Mouse (Mus musculus) hindbrain, embryonic 15.5 days (tissue): ENCODE measurements at regions not wholly inside any gene's neighbourhood (a gene's known extent, or its start where the extent isn't known, plus 50 kb on each side); places are given as distances from the start of the nearest gene placed in this dataset.
A peak's percentile ranks its signal among the peaks of the same experiment; 100 is the strongest.
"Not testable (repeated sequence)": the region's sequence is repeated elsewhere in the genome, so short reads cannot be mapped to it uniquely, and the experiment has no call there.

Experiments
- ATAC-seq: fragments of 200-750 bp; cut with Nextera tagmentation; 2 replicates; pipeline ENCODE4 v1.8.0; 2017; ENCODE audit warnings: low read depth, moderate number of reproducible peaks, moderate TSS enrichment; ENCODE audit not compliant: low FRiP score
- H3K27ac ChIP-seq: fragments of 300-500 bp; sonication (generic); replicated peaks from 2 replicates; pipeline ENCODE4 v1.5.1; 2015; ENCODE audit warnings: mild to moderate bottlenecking, inconsistent platforms
- H3K27me3 ChIP-seq: fragments of 300-500 bp; sonication (generic); 2 replicates; pipeline ENCODE4 v1.6.1; 2015; ENCODE audit warnings: control low read depth, inconsistent platforms
- H3K36me3 ChIP-seq: fragments of 300-500 bp; sonication (generic); 2 replicates; pipeline ENCODE4 v1.6.1; 2015; ENCODE audit warnings: control low read depth, inconsistent platforms
- H3K4me1 ChIP-seq: fragments of 300-500 bp; sonication (generic); replicated peaks from 2 replicates; pipeline ENCODE4 v1.6.1; 2015; ENCODE audit warnings: control low read depth, inconsistent platforms
- H3K4me2 ChIP-seq: fragments of 300-500 bp; sonication (generic); 2 replicates; pipeline ENCODE4 v1.6.1; 2015; ENCODE audit warnings: moderate library complexity, mild to moderate bottlenecking, inconsistent platforms
- H3K4me3 ChIP-seq: fragments of 300-500 bp; sonication (generic); 2 replicates; pipeline ENCODE4 v1.5.1; 2015; ENCODE audit warnings: mild to moderate bottlenecking, inconsistent platforms
- H3K9ac ChIP-seq: fragments of 300-500 bp; sonication (generic); 2 replicates; pipeline ENCODE4 v1.6.1; 2015; ENCODE audit warnings: inconsistent platforms
- H3K9me3 ChIP-seq: fragments of 300-500 bp; sonication (generic); 2 replicates; pipeline ENCODE4 v1.6.1; 2016; ENCODE audit warnings: control low read depth, inconsistent platforms
- WGBS: fragments of 180-500 bp; shearing (Covaris S2); methylation state at CpG from one replicate; pipeline ENCODE4 v1.1.7; 2015; 5-methylcytosine and 5-hydroxymethylcytosine counted together

- ATAC-seq = no peak
- Histone ChIP-seq H3K4me3 (no peak overlapping the region), H3K27me3 (no peaks in the 10 kb centered on the region), H3K36me3 (no peaks in the 10 kb centered on the region), H3K9ac (no peak overlapping the region), H3K4me1 (no peaks in the 10 kb centered on the region), H3K27ac (no peak overlapping the region), H3K9me3 (no peaks in the 10 kb centered on the region), H3K4me2 (no peak overlapping the region)
- 70% methylated on average over 6 of the region's 6 CpGs for WGBS
Measured at GRCm38 (mm10) chr13:97358261-97358660, 117.4 kb downstream of the Enc1 start.

GRCm38 (mm10) chr13:97356923-97357807 is 116.3 kb downstream of the Enc1 start:
- no peak overlapping the region for H3K27ac ChIP-seq
- no peak overlapping the region for H3K4me2 ChIP-seq
- no peak overlapping the region for H3K9ac ChIP-seq
- H3K27me3 ChIP-seq = no peaks in the 10 kb centered on the region
- WGBS = 61% methylated on average over 13 of the region's 13 CpGs
- no peak overlapping the region for H3K4me3 ChIP-seq
- no peak for ATAC-seq
- H3K4me1 ChIP-seq = no peaks in the 10 kb centered on the region
- H3K9me3 ChIP-seq = no peaks in the 10 kb centered on the region
- no peaks in the 10 kb centered on the region for H3K36me3 ChIP-seq

GRCm38 (mm10) chr13:97355411-97355810 is 114.5 kb downstream of the Enc1 start:
- H3K4me2 ChIP-seq, H3K4me3 ChIP-seq, H3K9ac ChIP-seq, H3K27me3 ChIP-seq, H3K36me3 ChIP-seq, H3K27ac ChIP-seq, H3K4me1 ChIP-seq, ATAC-seq, H3K9me3 ChIP-seq: not testable (repeated sequence)
- WGBS = 96% methylated on average over 6 of the region's 6 CpGs

- 75% methylated on average over 7 of the region's 7 CpGs for WGBS
- no peak overlapping the region for H3K9ac ChIP-seq
Measured at GRCm38 (mm10) chr13:97347696-97348095, 106.8 kb downstream of the Enc1 start.

GRCm38 (mm10) chr13:97341218-97341889 is 100.4 kb downstream of the Enc1 start:
- H3K9me3 ChIP-seq = no peaks in the 10 kb centered on the region
- H3K4me2 ChIP-seq = no peak overlapping the region
- no peaks in the 10 kb centered on the region for H3K36me3 ChIP-seq
- H3K27ac ChIP-seq = no peak overlapping the region
- H3K9ac ChIP-seq = no peak overlapping the region
- ATAC-seq = no peak
- no peaks in the 10 kb centered on the region for H3K27me3 ChIP-seq
- H3K4me1 ChIP-seq = peaks cover 4% of the 10 kb centered on the region; the same call in 1 of the 2 replicates
- 73% methylated on average over 7 of the region's 7 CpGs for WGBS
- H3K4me3 ChIP-seq = no peak overlapping the region

More at GRCm38 (mm10) chr13:97347696-97348095, 106.8 kb downstream of the Enc1 start:
- H3K4me2 ChIP-seq = no peak overlapping the region
- no peaks in the 10 kb centered on the region for H3K27me3 ChIP-seq
- no peaks in the 10 kb centered on the region for H3K4me1 ChIP-seq
- H3K9me3 ChIP-seq = no peaks in the 10 kb centered on the region
- no peak overlapping the region for H3K27ac ChIP-seq
- H3K36me3 ChIP-seq = no peaks in the 10 kb centered on the region
- no peak overlapping the region for H3K4me3 ChIP-seq
- no peak for ATAC-seq

GRCm38 (mm10) chr13:97337954-97338353 is 97.0 kb downstream of the Enc1 start:
- WGBS = 10% methylated on average over 3 of the region's 3 CpGs
- no peaks in the 10 kb centered on the region for H3K9me3 ChIP-seq
- H3K4me2 ChIP-seq = no peak overlapping the region
- peaks cover 7% of the 10 kb centered on the region; the same call in 1 of the 2 replicates for H3K4me1 ChIP-seq
- H3K27ac ChIP-seq = no peak overlapping the region
- H3K4me3 ChIP-seq = no peak overlapping the region
- no peaks in the 10 kb centered on the region for H3K27me3 ChIP-seq
- H3K9ac ChIP-seq = no peak overlapping the region
- no peaks in the 10 kb centered on the region for H3K36me3 ChIP-seq
- no peak for ATAC-seq

- Histone ChIP-seq H3K9ac (no peak overlapping the region), H3K27ac (no peak overlapping the region)
- WGBS = 37% methylated on average over 10 of the region's 10 CpGs
Measured at GRCm38 (mm10) chr13:97337296-97337731, 96.4 kb downstream of the Enc1 start.

GRCm38 (mm10) chr13:97333801-97334534 is 93.1 kb downstream of the Enc1 start:
- 23% methylated on average over 10 of the region's 10 CpGs for WGBS
- Histone ChIP-seq H3K9me3 (no peaks in the 10 kb centered on the region), H3K27ac (no peak overlapping the region), H3K9ac (no peak overlapping the region), H3K4me2 (no peak overlapping the region), H3K4me3 (no peak overlapping the region), H3K36me3 (no peaks in the 10 kb centered on the region), H3K27me3 (no peaks in the 10 kb centered on the region), H3K4me1 (peaks cover 7% of the 10 kb centered on the region; the same call in 1 of the 2 replicates)
- ATAC-seq = no peak

More at GRCm38 (mm10) chr13:97337296-97337731, 96.4 kb downstream of the Enc1 start:
- Histone ChIP-seq H3K36me3 (no peaks in the 10 kb centered on the region), H3K4me1 (peaks cover 7% of the 10 kb centered on the region; the same call in 1 of the 2 replicates), H3K9me3 (no peaks in the 10 kb centered on the region), H3K4me3 (no peak overlapping the region), H3K27me3 (no peaks in the 10 kb centered on the region), H3K4me2 (no peak overlapping the region)
- peak; percentile 59; the same call in 1 of the 2 replicates for ATAC-seq

- no peak overlapping the region for H3K4me3 ChIP-seq
- no peak overlapping the region for H3K9ac ChIP-seq
- H3K27ac ChIP-seq = no peak overlapping the region
- 92% methylated on average over 14 of the region's 14 CpGs for WGBS
- H3K4me2 ChIP-seq = no peak overlapping the region
- H3K9me3 ChIP-seq = no peaks in the 10 kb centered on the region
- H3K4me1 ChIP-seq = 0 out of 2 replicates have a peak, but pooled peaks cover 2% of the 10 kb centered on the region
- no peaks in the 10 kb centered on the region for H3K36me3 ChIP-seq
- no peak for ATAC-seq
- H3K27me3 ChIP-seq = no peaks in the 10 kb centered on the region
Measured at GRCm38 (mm10) chr13:97331072-97331471, 90.2 kb downstream of the Enc1 start.

GRCm38 (mm10) chr13:97321307-97321706 is 80.4 kb downstream of the Enc1 start:
- not testable (repeated sequence) for H3K36me3 ChIP-seq, H3K27me3 ChIP-seq, H3K4me2 ChIP-seq, H3K9ac ChIP-seq, H3K4me3 ChIP-seq, ATAC-seq, H3K9me3 ChIP-seq, H3K27ac ChIP-seq
- 76% methylated on average over 4 of the region's 4 CpGs for WGBS
- peaks cover 12% of the 10 kb centered on the region for H3K4me1 ChIP-seq

GRCm38 (mm10) chr13:97320756-97321155 is 79.9 kb downstream of the Enc1 start:
- no peaks in the 10 kb centered on the region for H3K27me3 ChIP-seq
- no peaks in the 10 kb centered on the region for H3K36me3 ChIP-seq
- no peak overlapping the region for H3K4me3 ChIP-seq
- no peaks in the 10 kb centered on the region for H3K9me3 ChIP-seq
- H3K9ac ChIP-seq = no peak overlapping the region
- peaks cover 12% of the 10 kb centered on the region for H3K4me1 ChIP-seq
- no peak overlapping the region for H3K27ac ChIP-seq
- 33% methylated on average over 2 of the region's 4 CpGs for WGBS
- H3K4me2 ChIP-seq = no peak overlapping the region
- no peak for ATAC-seq

GRCm38 (mm10) chr13:97320298-97320697 is 79.4 kb downstream of the Enc1 start:
- no peak for ATAC-seq
- Histone ChIP-seq H3K27ac (no peak overlapping the region), H3K36me3 (no peaks in the 10 kb centered on the region), H3K4me1 (peaks cover 12% of the 10 kb centered on the region), H3K9ac (no peak overlapping the region), H3K4me2 (no peak overlapping the region), H3K27me3 (no peaks in the 10 kb centered on the region), H3K9me3 (no peaks in the 10 kb centered on the region), H3K4me3 (no peak overlapping the region)
- 74% methylated on average over 1 of the region's 1 CpGs for WGBS
